Mouse (Mus musculus) granulocyte monocyte progenitor cell, adult 5-6 weeks (primary cell): ENCODE results near the gene Frmpd1. TPM values are rescaled to one million over a fixed set of nuclear protein-coding genes. Genes with fewer than 3 reads are reported as not detected.

Experiments used
- ATAC-seq: replicated peaks from 2 replicates; pipeline ENCODE4 v1.8.0; 2016; ENCODE audit warnings: mild to moderate bottlenecking, moderate TSS enrichment, inconsistent platforms; ENCODE audit not compliant: poor library complexity, severe bottlenecking
- total RNA-seq, 2 experiments: library from RNA; stranded (forward) in 1 of 2; stranded (reverse) in 1 of 2; fragments of 200-712, 200-1000 nt in 1 of 2; fragments of >200 nt in 1 of 2; fragmentation: Nextera tagmentation in 1 of 2; gene quantifications; 2 replicates each; pipeline ENCODE4 v1.2.3; 2014 to 2017

Frmpd1 gene
- total RNA-seq, 2 experiments from 2014 or later, result not detected

DNA sequence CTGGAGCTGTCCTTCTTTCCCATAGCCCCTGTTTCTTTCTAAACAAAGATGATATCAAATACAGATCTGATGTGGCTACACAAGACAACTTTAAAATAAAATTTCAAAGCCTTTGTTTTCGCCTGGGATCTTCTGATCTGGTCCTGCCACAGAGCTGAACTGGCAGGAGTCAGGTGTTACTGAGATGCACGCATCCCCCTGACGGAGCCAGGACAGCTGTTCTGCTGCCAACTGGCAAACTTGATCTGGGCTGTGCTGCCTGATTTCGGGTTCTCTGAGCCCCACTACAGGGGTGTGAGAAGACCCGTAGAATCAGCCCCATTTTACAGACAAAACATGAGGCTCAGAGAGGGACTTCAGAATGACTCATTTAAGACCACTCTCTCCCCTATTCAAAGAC, 45.6 kb downstream of the Frmpd1 start:
- ATAC-seq, result no peak

GRCm38 (mm10) chr4:45238260-45238659, 53.6 kb downstream of the Frmpd1 start:
- ATAC-seq, result no peak

GRCm38 (mm10) chr4:45241330-45241729, 56.7 kb downstream of the Frmpd1 start:
- no peak for ATAC-seq

GRCm38 (mm10) chr4:45242163-45242562, 57.5 kb downstream of the Frmpd1 start:
- ATAC-seq, result no peak

- ATAC-seq, result no peak
These were observed 58.7 kb downstream of the Frmpd1 start for GRCm38 (mm10) chr4:45243211-45243902.

DNA sequence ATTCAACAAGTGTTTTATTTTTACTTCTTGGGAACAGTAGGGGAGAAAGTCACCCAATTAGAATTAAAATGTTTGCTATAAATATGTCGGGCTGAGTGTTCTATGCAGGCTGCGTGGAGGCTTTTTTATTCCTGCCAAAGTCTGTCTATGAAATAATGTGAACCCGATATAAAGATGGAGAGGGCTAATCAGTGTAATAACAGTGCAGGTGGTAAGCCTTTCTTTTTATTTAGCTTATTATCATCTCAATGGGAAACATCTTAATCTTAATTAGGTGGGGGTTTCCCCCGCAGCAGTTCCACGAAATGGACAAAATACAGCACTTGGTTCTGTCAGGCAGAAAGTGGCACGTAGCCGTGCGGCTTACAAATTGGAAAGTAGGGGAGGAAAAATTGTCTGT, 66.6 kb downstream of the Frmpd1 start:
- ATAC-seq, result no peak

GRCm38 (mm10) chr4:45252861-45253262, 68.2 kb downstream of the Frmpd1 start:
- ATAC-seq, result no peak

DNA sequence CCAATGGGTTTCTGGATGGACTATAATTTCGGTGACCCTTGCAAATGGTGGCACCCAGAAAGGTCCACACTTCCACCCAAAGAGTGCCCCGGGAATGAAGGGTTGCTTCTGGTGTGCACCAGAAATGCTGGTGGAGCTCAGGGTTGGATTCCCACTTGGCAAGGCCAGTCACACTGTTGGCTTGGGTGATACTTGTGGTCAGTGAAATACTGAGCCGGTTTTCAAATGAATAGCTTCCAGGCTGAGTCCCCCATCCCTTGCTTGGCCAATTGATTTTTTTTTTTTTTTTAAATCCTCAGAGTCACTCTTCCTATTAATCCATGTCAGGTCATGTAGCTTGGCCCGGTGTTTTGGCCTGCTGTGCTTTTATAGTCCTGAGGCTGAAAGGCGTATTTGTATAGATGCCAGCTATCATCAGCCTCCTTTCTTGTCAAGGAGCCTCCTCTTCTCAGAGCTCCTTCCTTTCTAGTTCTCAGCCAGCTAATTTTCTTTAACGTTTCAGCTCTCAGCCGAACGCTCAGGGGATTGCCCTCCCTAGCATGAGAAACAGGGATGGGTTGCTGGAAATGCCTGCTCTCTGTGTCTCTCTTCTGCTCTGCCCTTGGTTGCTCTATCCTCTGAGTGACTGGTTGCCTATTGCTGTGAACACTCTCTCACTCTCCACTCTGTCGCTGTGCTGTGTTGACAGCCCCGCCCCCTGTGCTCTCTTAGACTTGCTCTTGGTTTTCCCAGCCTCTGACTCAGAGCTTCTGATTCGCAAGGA, 69.3 kb downstream of the Frmpd1 start:
- no peak for ATAC-seq

DNA sequence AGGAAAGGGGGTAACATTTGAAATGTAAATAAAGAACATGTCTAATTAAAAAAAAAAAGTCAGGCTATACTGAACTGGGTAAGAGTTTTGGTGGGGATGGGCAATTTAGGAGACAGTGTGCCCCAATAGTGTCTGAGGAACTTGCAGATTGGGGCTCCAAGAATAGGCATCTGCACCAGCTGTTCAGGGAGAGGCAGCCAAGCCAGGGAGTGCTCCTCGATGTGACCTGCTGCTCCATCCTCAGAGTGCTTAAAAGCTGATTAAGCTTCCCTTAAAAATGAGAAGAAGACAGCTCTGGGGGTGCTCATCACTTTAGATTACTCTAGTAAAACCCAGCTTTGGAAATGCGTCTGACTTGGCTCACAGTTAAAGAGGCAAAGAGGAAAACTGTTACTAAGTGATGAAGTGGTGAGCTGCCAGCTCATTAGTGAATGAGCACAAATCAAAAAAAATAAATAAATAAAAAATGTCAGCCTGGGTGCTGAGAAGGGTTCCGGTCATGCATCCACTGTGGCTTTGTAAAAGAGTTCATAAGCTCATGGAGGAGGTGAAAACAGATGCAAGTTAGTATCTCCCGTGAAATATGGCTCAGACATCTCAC, 74.7 kb downstream of the Frmpd1 start:
- no peak for ATAC-seq

- no peak for ATAC-seq
These were observed 76.9 kb downstream of the Frmpd1 start for GRCm38 (mm10) chr4:45261551-45261950.

GRCm38 (mm10) chr4:45267883-45268282, 83.2 kb downstream of the Frmpd1 start:
- ATAC-seq, result no peak

- ATAC-seq, result no peak
These were observed 86.4 kb downstream of the Frmpd1 start for GRCm38 (mm10) chr4:45271041-45271452.

- ATAC-seq, result no peak
These were observed 91.1 kb downstream of the Frmpd1 start for GRCm38 (mm10) chr4:45275770-45276169.

- peak; percentile 46 for ATAC-seq
These were observed 94.6 kb downstream of the Frmpd1 start for GRCm38 (mm10) chr4:45279292-45279691.

GRCm38 (mm10) chr4:45279981-45280548, 95.4 kb downstream of the Frmpd1 start:
- peak; percentile 79 for ATAC-seq

- ATAC-seq, result no peak
These were observed 101.6 kb downstream of the Frmpd1 start for GRCm38 (mm10) chr4:45286318-45286717.

GRCm38 (mm10) chr4:45287906-45288305, 103.2 kb downstream of the Frmpd1 start:
- ATAC-seq, result no peak

DNA sequence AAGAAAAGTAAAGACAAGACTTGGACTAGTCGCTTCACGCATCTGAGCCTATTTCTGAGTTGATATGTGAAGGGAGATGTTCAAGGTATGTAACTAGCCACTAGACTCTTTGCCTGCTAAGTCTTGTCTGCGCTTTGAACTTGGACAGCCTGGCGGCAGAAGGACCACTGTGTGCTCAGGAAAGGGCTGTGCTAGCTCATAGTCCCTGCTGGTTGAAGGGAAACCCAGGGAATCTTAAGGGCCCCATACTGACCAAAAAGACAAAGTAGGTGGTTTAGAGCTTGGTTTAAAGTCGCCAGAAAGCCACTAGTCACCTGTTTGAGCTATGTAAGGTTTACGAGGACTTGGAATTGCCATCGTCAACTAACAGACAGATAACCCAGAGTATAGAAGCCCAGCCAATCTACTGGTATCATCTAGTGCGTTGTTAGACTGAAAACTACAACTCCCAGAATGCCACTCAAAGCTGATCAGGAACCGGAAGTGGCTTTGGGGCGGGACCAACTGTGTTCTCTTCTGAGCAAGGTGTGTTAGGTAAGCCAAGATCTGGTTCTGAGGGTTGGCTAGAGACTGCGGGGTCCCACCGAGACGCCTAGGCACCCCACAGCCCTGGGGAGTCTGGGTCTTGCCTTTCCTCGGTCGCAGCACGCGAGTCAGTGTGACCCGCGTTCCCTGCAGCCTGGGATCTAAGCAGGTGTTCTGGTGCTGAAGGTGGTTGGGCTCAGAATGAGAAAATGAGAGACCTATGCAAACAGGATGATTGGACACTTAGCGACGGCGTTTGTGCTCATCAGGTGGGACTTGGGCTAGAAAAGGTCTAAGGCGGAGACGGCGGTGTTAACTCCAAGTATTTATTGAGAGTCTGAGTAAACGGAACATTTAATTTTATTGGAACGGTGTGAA, 112.2 kb downstream of the Frmpd1 start, which contains the start of gene Trmt10b:
Gene Trmt10b, plus strand, starts transcription at position 466 of the 903 bp plus-strand sequence.
- ATAC-seq, result peak; percentile 95

- no peak for ATAC-seq
These were observed 120.9 kb downstream of the Frmpd1 start for GRCm38 (mm10) chr4:45305536-45305935.

DNA sequence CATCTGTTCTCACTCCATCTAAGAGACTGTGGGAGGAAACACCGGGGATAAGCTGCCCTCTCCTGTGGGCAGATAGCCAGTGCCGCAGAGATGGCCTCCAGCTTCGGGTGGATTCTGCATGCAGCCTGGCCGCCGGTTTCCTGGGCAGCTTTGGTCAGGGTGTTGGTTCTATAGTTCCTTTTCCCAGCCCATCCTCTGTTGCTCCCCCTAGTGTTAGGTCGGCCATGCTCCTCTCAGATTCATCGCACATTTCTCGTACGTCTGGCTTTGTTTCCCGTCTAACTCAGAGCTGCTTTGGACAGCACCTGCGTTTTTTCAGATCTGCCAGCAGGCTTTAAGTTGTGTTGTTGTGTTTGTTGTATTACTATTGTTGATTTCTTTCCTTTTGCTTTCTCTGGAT, 123.4 kb downstream of the Frmpd1 start:
- peak; percentile 42; the same call in 1 of the 2 replicates for ATAC-seq
